In the genomic region with DNA sequence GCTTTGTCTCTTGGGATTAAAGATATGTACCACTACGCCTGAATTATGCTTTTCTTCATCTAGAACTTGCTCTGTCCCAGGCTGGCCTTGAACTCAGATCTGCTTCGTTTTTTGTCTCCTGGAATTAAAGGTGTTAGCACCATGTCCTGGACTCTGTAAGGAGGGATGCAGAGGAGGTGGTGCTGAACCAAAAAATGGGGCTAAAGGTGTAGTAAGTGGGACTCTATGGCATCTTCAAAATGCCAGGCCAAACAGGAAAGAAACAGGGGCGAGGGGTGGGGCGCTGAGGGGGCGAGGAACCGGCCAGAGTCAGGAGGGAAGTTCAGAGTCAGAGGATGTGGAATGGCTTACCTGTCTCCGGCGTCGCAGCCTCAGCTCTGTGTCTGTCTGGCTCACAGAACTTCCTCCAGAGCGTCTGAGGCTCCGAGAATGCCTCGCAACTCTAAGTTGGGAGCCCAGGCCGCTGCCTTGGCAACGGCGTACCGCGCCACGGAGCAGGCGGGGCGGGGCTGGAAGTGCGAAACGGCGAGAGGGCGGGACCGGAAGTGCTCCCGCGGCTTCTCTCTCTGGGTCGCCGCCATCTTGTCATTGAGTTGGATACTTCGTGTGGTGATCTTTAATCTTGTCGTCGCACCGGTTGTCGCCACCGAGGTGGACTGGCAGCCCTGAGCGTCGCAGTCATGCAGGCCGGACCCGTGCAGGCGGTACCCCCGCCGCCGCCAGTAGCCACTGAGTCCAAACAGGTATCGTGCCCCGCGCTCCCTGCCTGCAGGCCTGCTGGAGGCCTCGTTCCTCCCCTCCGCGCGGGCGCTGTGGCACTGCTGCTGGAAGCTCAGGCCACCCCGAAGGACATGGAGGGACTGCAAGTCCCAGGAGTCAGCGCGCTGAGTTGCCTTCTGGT, we compare ENCODE assay signal across 8 mouse cellular contexts. TPM values are rescaled to one million over a fixed set of nuclear protein-coding genes. Genes with fewer than 3 reads are reported as not detected.
DNase-seq lines count a peak whose midpoint lies in the region; ATAC-seq and TF ChIP-seq lines count a peak whose summit lies in the region.

TSS of gene Ccdc157 (minus strand) at position 486 of the 901 bp plus-strand sequence.
TSS of gene Sf3a1 (plus strand) at position 543 of the 901 bp plus-strand sequence.

- peaks cover 42% of the 10 kb centered on the region for H3K36me3 ChIP-seq in C2C12 (ENCODE audit: control insufficient read depth, insufficient read depth)
- peaks cover 43% of the 10 kb centered on the region for H3K36me3 ChIP-seq in erythroblast, embryonic 14.5 days (ENCODE audit: control insufficient read depth)
- peaks cover 38% of the 10 kb centered on the region for H3K36me3 ChIP-seq in heart, embryonic 12.5 days
- H3K36me3 ChIP-seq in kidney, postnatal 0 days (ENCODE audit: insufficient read depth, low read length), result peaks cover 10% of the 10 kb centered on the region; the same call in 1 of the 2 replicates
- peaks cover 24% of the 10 kb centered on the region for H3K36me3 ChIP-seq in liver, embryonic 11.5 days (ENCODE audit: control insufficient read depth, insufficient read depth, low read length)
- H3K36me3 ChIP-seq in stomach, embryonic 14.5 days (ENCODE audit: control insufficient read depth, insufficient read depth, low read length), result peaks cover 30% of the 10 kb centered on the region

- H3K4me2 ChIP-seq in heart, embryonic 12.5 days, result peak within 1 kb of the TSS; percentile 99
- H3K4me2 ChIP-seq in kidney, postnatal 0 days (ENCODE audit: low read length), result peak within 1 kb of the TSS; percentile 90
- peak within 1 kb of the TSS; percentile 97 for H3K4me2 ChIP-seq in liver, embryonic 11.5 days
- peak within 1 kb of the TSS; percentile 84 for H3K4me2 ChIP-seq in stomach, embryonic 14.5 days (replicated peaks; ENCODE audit: low read depth, low read length)

- ATAC-seq in heart, embryonic 12.5 days (ENCODE audit: insufficient number of reproducible peaks, low FRiP score), result peak; percentile 96
- peak; percentile 97 for ATAC-seq in kidney, postnatal 0 days (replicated peaks; ENCODE audit: low FRiP score, low read depth)
- ATAC-seq in liver, embryonic 11.5 days (replicated peaks; ENCODE audit: low FRiP score), result peak; percentile 96
- peak; percentile 96 for ATAC-seq in stomach, embryonic 14.5 days (ENCODE audit: insufficient number of reproducible peaks, insufficient read depth, low FRiP score, low read depth)

- H3K27ac ChIP-seq in heart, embryonic 12.5 days (ENCODE audit: poor library complexity, severe bottlenecking), result peak within 1 kb of the TSS; percentile 92
- H3K27ac ChIP-seq in kidney, postnatal 0 days, result peak within 1 kb of the TSS; percentile 86
- peak within 1 kb of the TSS; percentile 87 for H3K27ac ChIP-seq in liver, embryonic 11.5 days (ENCODE audit: low read depth, low read length)
- peak within 1 kb of the TSS; percentile 73 for H3K27ac ChIP-seq in stomach, embryonic 14.5 days (ENCODE audit: low read length)

- peak within 1 kb of the TSS; percentile 90 for H3K9ac ChIP-seq in heart, embryonic 12.5 days
- H3K9ac ChIP-seq in kidney, postnatal 0 days (ENCODE audit: low read depth, low read length), result peak within 1 kb of the TSS; percentile 73
- H3K9ac ChIP-seq in liver, embryonic 11.5 days (ENCODE audit: low read depth, low read length), result peak within 1 kb of the TSS; percentile 91
- H3K9ac ChIP-seq in stomach, embryonic 14.5 days (replicated peaks; ENCODE audit: low read depth, low read length), result peak within 1 kb of the TSS; percentile 72

- peaks cover 61% of the 10 kb centered on the region for H3K79me2 ChIP-seq in C2C12 (ENCODE audit: control insufficient read depth, insufficient read depth)

- H3K4me1 ChIP-seq in erythroblast, embryonic 14.5 days (ENCODE audit: control insufficient read depth), result peaks cover 63% of the 10 kb centered on the region
- peaks cover 37% of the 10 kb centered on the region for H3K4me1 ChIP-seq in heart, embryonic 12.5 days (replicated peaks)
- H3K4me1 ChIP-seq in kidney, postnatal 0 days (replicated peaks; ENCODE audit: insufficient read depth, low read length), result peaks cover 18% of the 10 kb centered on the region; the same call in 1 of the 2 replicates
- peaks cover 25% of the 10 kb centered on the region for H3K4me1 ChIP-seq in liver, embryonic 11.5 days (replicated peaks; ENCODE audit: control insufficient read depth, insufficient read depth, low read length)
- H3K4me1 ChIP-seq in stomach, embryonic 14.5 days (ENCODE audit: control insufficient read depth, insufficient read depth, low read length), result peaks cover 18% of the 10 kb centered on the region

- peak within 1 kb of the TSS; percentile 96 for H3ac ChIP-seq in C2C12 (ENCODE audit: control insufficient read depth, insufficient read length, low read depth)

- TF ChIP-seq CTCF in C2C12 (IDR thresholded peaks at IDR 0.05; ENCODE audit: control insufficient read depth, insufficient read depth, insufficient read length), result no peak
- TF ChIP-seq CTCF in brain, embryonic 14.5 days (IDR thresholded peaks at IDR 0.05; ENCODE audit: borderline replicate concordance, extremely low read depth, insufficient read depth, insufficient read length), result no peak
- TF ChIP-seq CTCF in kidney, postnatal 0 days (IDR thresholded peaks at IDR 0.05; ENCODE audit: low read depth), result 0 out of 2 replicates have a peak, but pooled peaks have one; percentile 1

- WGBS in heart, embryonic 12.5 days, result 2% methylated on average over 54 of the region's 54 CpGs
- WGBS in kidney, postnatal 0 days, result under 1% methylated on average over 54 of the region's 54 CpGs
- 2% methylated on average over 54 of the region's 54 CpGs for WGBS in liver, embryonic 11.5 days
- WGBS in stomach, embryonic 14.5 days, result 2% methylated on average over 51 of the region's 54 CpGs

- H3K27me3 ChIP-seq in C2C12 (ENCODE audit: control insufficient read depth, insufficient read depth, insufficient read length), result no peaks in the 10 kb centered on the region
- H3K27me3 ChIP-seq in erythroblast, embryonic 14.5 days (ENCODE audit: control insufficient read depth), result no peaks in the 10 kb centered on the region
- no peaks in the 10 kb centered on the region for H3K27me3 ChIP-seq in heart, embryonic 12.5 days (replicated peaks)
- no peaks in the 10 kb centered on the region for H3K27me3 ChIP-seq in kidney, postnatal 0 days (ENCODE audit: insufficient read depth, low read length)
- no peaks in the 10 kb centered on the region for H3K27me3 ChIP-seq in liver, embryonic 11.5 days (replicated peaks; ENCODE audit: control insufficient read depth, insufficient read depth, low read length)
- H3K27me3 ChIP-seq in stomach, embryonic 14.5 days (ENCODE audit: control insufficient read depth, insufficient read depth, low read length), result no peaks in the 10 kb centered on the region

- H3K9me3 ChIP-seq in erythroblast, embryonic 14.5 days (ENCODE audit: control insufficient read depth, low read length), result no peaks in the 10 kb centered on the region; the same call in 1 of the 2 replicates
- H3K9me3 ChIP-seq in heart, embryonic 12.5 days (replicated peaks), result no peaks in the 10 kb centered on the region
- no peaks in the 10 kb centered on the region for H3K9me3 ChIP-seq in kidney, postnatal 0 days (replicated peaks; ENCODE audit: low read length)
- no peaks in the 10 kb centered on the region for H3K9me3 ChIP-seq in liver, embryonic 11.5 days (ENCODE audit: control insufficient read depth, low read length)
- no peaks in the 10 kb centered on the region for H3K9me3 ChIP-seq in stomach, embryonic 14.5 days (ENCODE audit: control insufficient read depth, low read depth, low read length)

- 0 out of 2 replicates have a peak, but pooled peaks have one; percentile 30 for TF ChIP-seq POLR2A in brain, embryonic 14.5 days (IDR thresholded peaks at IDR 0.05; ENCODE audit: borderline replicate concordance, extremely low read depth, insufficient read depth, insufficient read length, poor library complexity, severe bottlenecking)

- peak; percentile 97 for DNase-seq in brain, embryonic 14.5 days (ENCODE audit: low read depth)
- DNase-seq in kidney, postnatal 0 days (ENCODE audit: low spot score), result peak; percentile 97
- peak; percentile 92 for DNase-seq in liver, embryonic 11.5 days (ENCODE audit: low spot score)
- DNase-seq in naive thymus-derived CD4-positive, alpha-beta T cell, adult 2 months (ENCODE audit: low read depth), result peak; percentile 95

- peak within 1 kb of the TSS; percentile 94 for H3K4me3 ChIP-seq in C2C12 (ENCODE audit: insufficient read depth, poor library complexity, severe bottlenecking)
- H3K4me3 ChIP-seq in erythroblast, embryonic 14.5 days (replicated peaks), result peak within 1 kb of the TSS; percentile 98
- peak within 1 kb of the TSS; percentile 84 for H3K4me3 ChIP-seq in heart, embryonic 12.5 days
- H3K4me3 ChIP-seq in kidney, postnatal 0 days (replicated peaks; ENCODE audit: low read depth, low read length), result peak within 1 kb of the TSS; percentile 64
- peak within 1 kb of the TSS; percentile 95 for H3K4me3 ChIP-seq in liver, embryonic 11.5 days (ENCODE audit: low read depth, low read length)
- H3K4me3 ChIP-seq in stomach, embryonic 14.5 days (ENCODE audit: low read depth, low read length), result peak within 1 kb of the TSS; percentile 87

- peaks cover 45% of the 10 kb centered on the region for H3K79me3 ChIP-seq in C2C12 (ENCODE audit: low read depth)

TF ChIP-seq in C2C12, 6 proteins besides CTCF, POLR2A, EP300 and RAD21:
- TF ChIP-seq MAX (IDR thresholded peaks at IDR 0.05) (peak; percentile 66), USF1 (IDR thresholded peaks at IDR 0.05; ENCODE audit: low read depth) (no peak)

RNA-seq across cellular contexts. Expression of gene Ccdc157, which starts in this region (rescaled TPM):
- polyA plus RNA-seq in C2C12 (2012; fragmentation: generic; extraction: Trizol), result 3.7 TPM
- polyA plus RNA-seq in brain, embryonic 14.5 days (2012; rRNA removed), result 13.2 and 15.1 TPM in 2 replicates
- polyA plus RNA-seq in erythroblast, embryonic 14.5 days (2012), result 0.10 and 0.11 TPM in 2 replicates
- 4.7 and 5.5 TPM in 2 replicates for polyA plus RNA-seq in heart, embryonic 12.5 days (2016; fragmentation: Nextera tagmentation; extraction: Ambion mirVana)
- polyA plus RNA-seq in kidney, postnatal 0 days (2015; fragmentation: Nextera tagmentation; extraction: Ambion mirVana), result 5.9 and 6.0 TPM in 2 replicates
- 2.2 and 2.3 TPM in 2 replicates for polyA plus RNA-seq in liver, embryonic 11.5 days (2014; fragmentation: Nextera tagmentation; extraction: Ambion mirVana)
- polyA plus RNA-seq in stomach, embryonic 14.5 days (2014; fragmentation: Nextera tagmentation; extraction: Ambion mirVana), result 4.4 and 5.7 TPM in 2 replicates

RNA-seq across cellular contexts. Expression of gene Sf3a1, which starts in this region (rescaled TPM):
- polyA plus RNA-seq in C2C12 (2012; fragmentation: generic; extraction: Trizol), result 64.9 TPM
- polyA plus RNA-seq in brain, embryonic 14.5 days (2012; rRNA removed), result 70.4 and 84.0 TPM in 2 replicates
- 6.6 and 8.0 TPM in 2 replicates for polyA plus RNA-seq in erythroblast, embryonic 14.5 days (2012)
- polyA plus RNA-seq in heart, embryonic 12.5 days (2016; fragmentation: Nextera tagmentation; extraction: Ambion mirVana), result 43.1 and 46.5 TPM in 2 replicates
- 31.2 and 31.3 TPM in 2 replicates for polyA plus RNA-seq in kidney, postnatal 0 days (2015; fragmentation: Nextera tagmentation; extraction: Ambion mirVana)
- 76.0 and 76.7 TPM in 2 replicates for polyA plus RNA-seq in liver, embryonic 11.5 days (2014; fragmentation: Nextera tagmentation; extraction: Ambion mirVana)
- 55.3 and 59.2 TPM in 2 replicates for polyA plus RNA-seq in stomach, embryonic 14.5 days (2014; fragmentation: Nextera tagmentation; extraction: Ambion mirVana)

Comparison
In these comparisons a context has a peak if more than half of its experiments do, and no peak if none do; other contexts are left out.
1. Peak in every context shown above with its lines: DNase-seq, ATAC-seq, H3K4me3 ChIP-seq and H3K27ac ChIP-seq.